14 mouse cellular contexts compared by ENCODE assay signal in the genomic region with DNA sequence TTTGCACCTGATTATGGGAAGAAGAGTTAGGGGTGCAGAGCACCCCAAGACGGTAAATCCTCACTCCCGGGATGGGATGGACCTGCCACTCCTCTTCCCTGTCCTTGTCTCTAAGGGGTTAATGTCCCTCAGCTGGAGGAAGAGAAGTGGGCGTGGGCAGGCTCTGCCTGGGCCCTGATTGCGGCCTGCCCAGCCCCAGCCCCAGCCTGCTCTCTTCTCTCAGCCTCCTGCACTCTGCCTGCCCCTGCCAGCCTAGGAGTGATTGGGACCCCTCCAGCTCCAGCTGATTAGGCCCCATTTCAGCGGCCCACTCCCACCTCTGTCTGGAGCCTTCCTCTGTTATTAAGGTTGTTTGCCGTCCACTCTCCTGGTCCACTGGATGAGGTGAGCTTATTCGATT.
DNase-seq lines count a peak whose midpoint lies in the region; ATAC-seq and TF ChIP-seq lines count a peak whose summit lies in the region.
"Had no signal": no experiment of that assay in that cellular context is flagged by ENCODE, and none has a peak within 500 bp of the region (broad histone marks: within the 10 kb centered on the region; RNA-seq: fewer than 3 reads in every experiment).

No protein-coding gene starts in this region.

- no peak overlapping the region for H3K9ac ChIP-seq in liver, embryonic 11.5 days (ENCODE audit: low read depth, low read length)
- H3K9ac ChIP-seq in limb, embryonic 11.5 days (ENCODE audit: low read length), result no peak overlapping the region
- H3K9ac ChIP-seq: limb, embryonic 15.5 days had no signal

- peaks cover 13% of the 10 kb centered on the region for H3K27me3 ChIP-seq in heart, embryonic 10.5 days (ENCODE audit: insufficient read depth, poor library complexity, severe bottlenecking)
- H3K27me3 ChIP-seq in liver, embryonic 11.5 days (replicated peaks; ENCODE audit: control insufficient read depth, insufficient read depth, low read length), result no peaks in the 10 kb centered on the region
- no peaks in the 10 kb centered on the region for H3K27me3 ChIP-seq in limb, embryonic 11.5 days (ENCODE audit: control insufficient read depth, insufficient read depth, low read length)
- H3K27me3 ChIP-seq: limb, embryonic 15.5 days had no signal

- H3K9me3 ChIP-seq in heart, embryonic 10.5 days, result no peaks in the 10 kb centered on the region
- no peaks in the 10 kb centered on the region for H3K9me3 ChIP-seq in liver, embryonic 11.5 days (ENCODE audit: control insufficient read depth, low read length)
- no peaks in the 10 kb centered on the region for H3K9me3 ChIP-seq in limb, embryonic 11.5 days (ENCODE audit: control insufficient read depth, low read length)
- H3K9me3 ChIP-seq: limb, embryonic 15.5 days had no signal

- TF ChIP-seq CTCF in brain, embryonic 14.5 days (IDR thresholded peaks at IDR 0.05; ENCODE audit: borderline replicate concordance, extremely low read depth, insufficient read depth, insufficient read length), result no peak

- no peak for TF ChIP-seq POLR2A in brain, embryonic 14.5 days (IDR thresholded peaks at IDR 0.05; ENCODE audit: borderline replicate concordance, extremely low read depth, insufficient read depth, insufficient read length, poor library complexity, severe bottlenecking)

- peak overlapping the region; percentile 26; the same call in 1 of the 2 replicates for H3K4me2 ChIP-seq in liver, embryonic 11.5 days
- no peak overlapping the region for H3K4me2 ChIP-seq in limb, embryonic 11.5 days (ENCODE audit: low read depth, severe bottlenecking)
- H3K4me2 ChIP-seq: limb, embryonic 15.5 days had no signal

- no peaks in the 10 kb centered on the region for H3K36me3 ChIP-seq in heart, embryonic 10.5 days
- H3K36me3 ChIP-seq in liver, embryonic 11.5 days (ENCODE audit: control insufficient read depth, insufficient read depth, low read length), result no peaks in the 10 kb centered on the region
- no peaks in the 10 kb centered on the region for H3K36me3 ChIP-seq in limb, embryonic 11.5 days (ENCODE audit: control insufficient read depth, insufficient read depth, low read length)
- H3K36me3 ChIP-seq: limb, embryonic 15.5 days had no signal

- H3K4me1 ChIP-seq in heart, embryonic 10.5 days, result peaks cover 42% of the 10 kb centered on the region
- peaks cover 6% of the 10 kb centered on the region; the same call in 1 of the 2 replicates for H3K4me1 ChIP-seq in liver, embryonic 11.5 days (replicated peaks; ENCODE audit: control insufficient read depth, insufficient read depth, low read length)
- peaks cover 7% of the 10 kb centered on the region for H3K4me1 ChIP-seq in limb, embryonic 11.5 days (ENCODE audit: control insufficient read depth, insufficient read depth, low read length)

- DNase-seq in heart, embryonic 10.5 days (ENCODE audit: low spot score), result no peak
- no peak for DNase-seq in heart, adult 18-20 months
- no peak for DNase-seq in liver, embryonic 11.5 days (ENCODE audit: low spot score)
- no peak for DNase-seq in liver
- peak; percentile 11 for DNase-seq in brain, embryonic 14.5 days (ENCODE audit: low read depth)
- peak; percentile 28 for DNase-seq in limb, embryonic 11.5 days (ENCODE audit: low spot score)
- no peak for DNase-seq in gastrocnemius, postnatal 4 days (ENCODE audit: low spot score in 2 of 2)
- DNase-seq in frontal cortex, postnatal 14 days (ENCODE audit: low spot score in 2 of 2), result no peak
- DNase-seq: adrenal gland, adult 8-10 months; cerebellum, adult 2 months; gastrocnemius, postnatal 25 days; heart, postnatal 14 days; lung, adult 2 months had no signal

- H3K4me3 ChIP-seq in heart, embryonic 10.5 days, result peak overlapping the region; percentile 31; the same call in 1 of the 2 replicates
- no peak overlapping the region for H3K4me3 ChIP-seq in liver, embryonic 11.5 days (ENCODE audit: low read depth, low read length)
- H3K4me3 ChIP-seq in limb, embryonic 11.5 days (ENCODE audit: low read depth, low read length), result no peak overlapping the region
- H3K4me3 ChIP-seq: limb, embryonic 15.5 days had no signal

- no peak for ATAC-seq in liver, embryonic 11.5 days (replicated peaks; ENCODE audit: low FRiP score)
- no peak for ATAC-seq in limb, embryonic 11.5 days (ENCODE audit: insufficient number of reproducible peaks, low FRiP score, low TSS enrichment, low read depth)

- WGBS in heart, embryonic 10.5 days, result 29% methylated on average over 7 of the region's 7 CpGs
- 37% methylated on average over 7 of the region's 7 CpGs for WGBS in liver, embryonic 11.5 days
- 19% methylated on average over 7 of the region's 7 CpGs for WGBS in limb, embryonic 11.5 days

- peak overlapping the region; percentile 72 for H3K27ac ChIP-seq in heart, embryonic 10.5 days
- H3K27ac ChIP-seq in liver, embryonic 11.5 days (ENCODE audit: low read depth, low read length), result no peak overlapping the region
- H3K27ac ChIP-seq in limb, embryonic 11.5 days (replicated peaks; ENCODE audit: low read depth, low read length), result no peak overlapping the region
- H3K27ac ChIP-seq: limb, embryonic 15.5 days had no signal

Comparison
In these comparisons a context has a peak if more than half of its experiments do, and no peak if none do; other contexts are left out.
1. DNase-seq: peak in brain, embryonic 14.5 days (single experiment) and limb, embryonic 11.5 days (single experiment); none in heart, embryonic 10.5 days (single experiment), heart, adult 18-20 months (0 of 2), liver, embryonic 11.5 days (single experiment), liver (single experiment), gastrocnemius, postnatal 4 days (0 of 2) and frontal cortex, postnatal 14 days (0 of 2).